Mouse (Mus musculus): ENCODE results near the gene Pgm1. TPM values are rescaled to one million over a fixed set of nuclear protein-coding genes. Genes with fewer than 3 reads are reported as not detected.

Gene Pgm1
- polyA plus RNA-seq, 1 experiment from 2014 or later: 64.7 TPM

DNA sequence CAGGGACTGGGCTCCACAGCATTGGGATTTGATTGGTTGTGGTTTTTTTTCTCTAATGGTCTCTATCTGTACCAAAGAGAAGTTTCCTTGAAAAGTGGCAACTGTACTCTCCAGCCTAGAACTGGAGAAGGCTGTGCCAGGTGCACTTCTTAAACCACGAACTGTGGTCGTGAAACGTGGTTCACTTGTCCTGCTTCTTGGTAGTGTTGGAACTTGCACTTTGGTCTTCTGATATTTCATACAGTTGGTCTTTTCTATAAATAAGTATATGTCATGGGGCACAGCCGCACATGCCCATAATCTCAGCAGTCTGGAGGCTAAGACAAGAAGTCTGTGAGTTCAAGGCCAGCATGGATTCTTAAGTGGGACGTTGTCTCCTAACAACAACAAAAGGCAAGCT is 7.1 kb downstream of the Pgm1 start:
- Histone ChIP-seq H3K4me1 (peaks cover 18% of the 10 kb centered on the region), H3K27ac (no peak overlapping the region), H3K9me3 (replicated peaks) (no peaks in the 10 kb centered on the region), H3K36me3 (peaks cover 6% of the 10 kb centered on the region; the same call in 1 of the 2 replicates), H3K4me2 (no peak overlapping the region), H3K27me3 (replicated peaks) (no peaks in the 10 kb centered on the region), H3K4me3 (no peak overlapping the region), H3K9ac (no peak overlapping the region)
- 66% methylated on average over 5 of the region's 5 CpGs for WGBS (ENCODE audit: insufficient replicate concordance)
- no peak for ATAC-seq

DNA sequence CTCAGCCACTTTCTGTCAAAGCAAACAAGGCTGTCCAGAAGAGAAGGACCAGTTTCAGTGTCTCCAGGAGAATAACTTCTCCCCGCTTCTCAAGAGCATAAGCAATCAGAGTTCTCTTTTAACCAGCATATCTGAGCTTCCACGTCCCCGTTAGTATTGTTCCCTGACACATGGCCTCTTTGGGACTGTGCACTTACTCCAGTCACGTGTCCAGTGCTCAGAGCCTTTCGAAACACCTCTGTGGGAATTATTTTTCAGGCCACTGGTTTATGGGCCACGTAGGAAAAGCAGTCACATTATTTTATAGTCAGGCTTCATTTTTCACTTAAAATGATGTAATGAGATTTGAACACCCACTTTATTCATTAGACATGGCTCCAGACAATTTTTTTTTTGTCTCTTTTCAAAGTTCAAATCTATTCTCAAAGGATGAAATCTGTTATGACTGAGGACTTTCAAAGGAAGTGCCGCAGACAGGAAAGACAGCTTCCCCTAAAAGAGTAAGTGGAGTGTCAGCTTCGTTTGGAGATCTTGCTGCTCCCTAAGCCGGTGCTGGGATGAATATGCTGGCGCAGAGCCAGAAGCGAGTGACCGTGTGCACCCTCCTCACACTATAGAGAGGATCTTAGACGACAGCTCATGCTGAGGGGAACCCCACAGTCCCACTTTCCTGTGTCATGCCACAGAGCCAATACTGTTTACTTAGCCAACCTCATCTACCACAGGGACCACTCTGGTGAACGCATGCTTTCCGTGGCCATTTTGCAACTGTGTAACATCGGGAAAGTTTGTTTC is 10.7 kb downstream of the Pgm1 start:
- H3K9me3 ChIP-seq (replicated peaks): no peaks in the 10 kb centered on the region
- H3K27me3 ChIP-seq (replicated peaks): no peaks in the 10 kb centered on the region
- peaks cover 6% of the 10 kb centered on the region; the same call in 1 of the 2 replicates for H3K4me1 ChIP-seq
- ATAC-seq: no peak
- H3K9ac ChIP-seq: no peak overlapping the region
- no peak overlapping the region for H3K27ac ChIP-seq
- no peak overlapping the region for H3K4me2 ChIP-seq
- H3K4me3 ChIP-seq: no peak overlapping the region
- H3K36me3 ChIP-seq: no peaks in the 10 kb centered on the region
- 67% methylated on average over 16 of the region's 16 CpGs for WGBS (ENCODE audit: insufficient replicate concordance)

DNA sequence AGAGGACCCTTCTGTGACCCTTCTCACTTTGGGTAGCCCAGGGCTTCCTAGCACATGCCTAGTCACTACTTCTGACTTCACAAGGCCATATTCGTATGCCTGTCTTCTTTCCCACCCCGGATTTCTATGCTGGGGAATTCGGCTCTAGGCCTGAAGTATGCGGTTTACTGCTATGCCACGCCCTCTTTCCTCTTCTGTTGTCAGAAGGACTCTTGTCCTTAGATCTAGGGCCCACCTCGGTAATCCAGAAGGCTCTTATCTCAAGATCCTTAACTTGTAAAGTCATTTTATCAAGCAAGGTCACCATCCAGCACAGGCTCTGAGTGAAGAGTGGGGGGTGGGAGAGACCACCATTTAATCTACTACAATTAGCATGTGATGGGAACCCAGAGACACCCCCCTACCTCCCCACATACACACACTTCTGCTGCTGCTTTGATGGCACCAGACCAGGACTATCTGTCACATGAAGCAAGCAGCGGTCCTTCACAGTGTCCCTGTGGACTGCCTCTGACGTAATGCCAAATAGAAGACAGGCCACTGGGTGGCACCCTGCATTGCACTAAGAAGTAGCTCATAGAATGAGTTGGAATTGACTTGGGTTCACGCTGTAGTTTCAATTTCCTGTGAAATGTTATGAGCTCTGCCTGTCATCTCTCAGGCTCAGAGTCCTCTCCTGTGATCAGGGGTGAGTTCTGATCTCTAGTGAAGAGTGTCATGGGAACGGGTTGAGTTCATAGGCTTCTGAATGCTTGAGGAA is 12.6 kb downstream of the Pgm1 start:
- Histone ChIP-seq H3K27ac (no peak overlapping the region), H3K4me1 (peaks cover 6% of the 10 kb centered on the region; the same call in 1 of the 2 replicates), H3K36me3 (no peaks in the 10 kb centered on the region), H3K9ac (no peak overlapping the region), H3K9me3 (replicated peaks) (no peaks in the 10 kb centered on the region), H3K4me3 (no peak overlapping the region), H3K27me3 (replicated peaks) (no peaks in the 10 kb centered on the region), H3K4me2 (no peak overlapping the region)
- no peak for ATAC-seq
- 58% methylated on average over 10 of the region's 10 CpGs for WGBS (ENCODE audit: insufficient replicate concordance)

DNA sequence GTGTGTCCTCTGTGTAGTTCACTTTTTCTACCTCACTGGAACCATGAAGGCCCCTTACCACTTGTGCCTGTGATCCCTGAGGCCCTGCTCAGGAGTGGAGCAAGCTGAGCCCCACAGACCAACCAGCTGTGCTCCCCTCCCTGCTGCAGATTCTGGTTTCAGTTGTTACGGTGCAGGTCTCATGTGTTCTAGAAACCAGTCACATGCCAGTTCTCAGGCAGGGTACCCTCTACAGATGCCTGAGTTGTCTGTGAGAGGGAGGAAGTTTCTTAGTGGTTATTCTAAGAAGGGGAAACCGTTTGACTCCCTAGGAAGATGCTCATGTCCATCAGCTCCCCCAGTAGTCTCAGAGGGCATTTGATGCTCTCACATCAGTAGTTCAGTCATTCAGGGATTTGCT is 15.4 kb downstream of the Pgm1 start:
- 54% methylated on average over 2 of the region's 2 CpGs for WGBS (ENCODE audit: insufficient replicate concordance)

DNA sequence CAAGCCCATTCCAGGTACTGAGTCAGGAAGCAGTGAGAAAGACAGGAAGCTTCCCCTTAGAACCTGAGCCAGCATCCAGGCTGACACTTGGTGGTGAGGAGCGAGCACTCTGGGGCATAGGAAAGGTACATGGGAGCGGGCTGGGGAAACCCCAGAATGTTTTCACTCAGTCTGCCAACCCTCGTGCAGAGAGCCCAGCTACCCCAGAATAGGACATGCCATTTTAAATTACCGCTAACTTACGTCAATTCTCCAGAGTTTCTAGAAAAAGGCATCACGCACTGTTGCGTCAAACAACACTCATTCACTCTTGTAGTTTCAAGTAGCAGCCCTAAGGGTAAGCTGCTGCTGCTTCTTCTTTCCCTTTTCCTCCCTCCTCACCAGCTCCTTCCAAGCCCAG is 15.8 kb downstream of the Pgm1 start:
- Histone ChIP-seq H3K4me3 (no peak overlapping the region), H3K36me3 (no peaks in the 10 kb centered on the region), H3K27me3 (replicated peaks) (no peaks in the 10 kb centered on the region), H3K4me1 (no peaks in the 10 kb centered on the region), H3K4me2 (no peak overlapping the region), H3K27ac (no peak overlapping the region), H3K9me3 (replicated peaks) (no peaks in the 10 kb centered on the region), H3K9ac (no peak overlapping the region)
- 84% methylated on average over 7 of the region's 7 CpGs for WGBS (ENCODE audit: insufficient replicate concordance)
- no peak for ATAC-seq

More for the DNA sequence above, 15.4 kb downstream of the Pgm1 start:
- no peak overlapping the region for H3K9ac ChIP-seq
- no peak overlapping the region for H3K4me2 ChIP-seq
- no peaks in the 10 kb centered on the region for H3K9me3 ChIP-seq (replicated peaks)
- H3K36me3 ChIP-seq: no peaks in the 10 kb centered on the region
- no peak for ATAC-seq
- peaks cover under 1% of the 10 kb centered on the region; the same call in 1 of the 2 replicates for H3K4me1 ChIP-seq
- H3K27ac ChIP-seq: no peak overlapping the region
- H3K4me3 ChIP-seq: no peak overlapping the region
- H3K27me3 ChIP-seq (replicated peaks): no peaks in the 10 kb centered on the region

DNA sequence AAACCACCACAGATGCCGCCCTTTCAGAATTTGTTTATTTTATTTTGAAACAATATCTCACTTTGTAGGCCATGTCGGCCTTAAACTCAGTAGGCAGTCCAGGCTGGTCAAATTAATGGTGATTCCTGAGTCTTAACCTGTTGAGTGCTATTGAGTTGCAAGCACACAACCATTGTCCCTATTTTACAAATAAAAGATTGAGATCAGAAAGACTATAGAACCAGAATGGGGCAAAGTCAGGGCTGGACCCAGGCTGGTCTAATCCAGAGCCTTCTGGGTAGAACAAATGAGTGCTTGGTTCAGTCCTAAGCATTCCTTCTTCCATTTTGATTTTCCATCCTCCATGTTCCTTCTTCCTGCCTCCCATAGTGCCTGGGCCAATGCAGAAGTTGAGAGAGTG is 17.3 kb downstream of the Pgm1 start:
- Histone ChIP-seq H3K4me2 (no peak overlapping the region), H3K4me1 (no peaks in the 10 kb centered on the region), H3K27ac (no peak overlapping the region), H3K36me3 (no peaks in the 10 kb centered on the region), H3K9me3 (replicated peaks) (no peaks in the 10 kb centered on the region), H3K27me3 (replicated peaks) (no peaks in the 10 kb centered on the region), H3K9ac (no peak overlapping the region), H3K4me3 (no peak overlapping the region)
- WGBS (ENCODE audit: insufficient replicate concordance): 70% methylated on average over 2 of the region's 2 CpGs
- no peak for ATAC-seq

DNA sequence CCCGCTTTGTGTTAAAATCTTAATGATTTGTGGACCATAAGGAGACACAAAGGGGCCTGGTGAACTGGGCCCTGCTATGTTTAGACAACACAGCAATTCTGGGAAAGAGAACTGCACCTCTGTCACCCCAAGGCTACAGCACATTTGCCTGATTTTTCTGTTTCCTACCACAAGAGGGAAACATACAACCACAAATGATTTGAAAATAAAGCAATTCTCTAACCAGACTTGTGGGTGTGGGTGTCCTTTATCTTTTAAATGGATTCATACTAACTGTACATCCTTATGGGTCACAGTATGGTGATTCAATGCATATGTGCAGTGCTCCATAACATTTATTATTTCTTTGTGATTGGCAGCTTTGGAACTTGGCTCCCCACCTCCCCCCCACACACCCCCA is 18.0 kb downstream of the Pgm1 start:
- Histone ChIP-seq H3K4me2 (no peak overlapping the region), H3K9me3 (replicated peaks) (no peaks in the 10 kb centered on the region), H3K9ac (no peak overlapping the region), H3K27me3 (replicated peaks) (no peaks in the 10 kb centered on the region), H3K4me1 (no peaks in the 10 kb centered on the region), H3K36me3 (no peaks in the 10 kb centered on the region), H3K4me3 (no peak overlapping the region), H3K27ac (no peak overlapping the region)
- 59% methylated on average over 1 of the region's 1 CpGs for WGBS (ENCODE audit: insufficient replicate concordance)
- 0 out of 2 replicates have a peak, but pooled peaks have one; percentile 32 for ATAC-seq

DNA sequence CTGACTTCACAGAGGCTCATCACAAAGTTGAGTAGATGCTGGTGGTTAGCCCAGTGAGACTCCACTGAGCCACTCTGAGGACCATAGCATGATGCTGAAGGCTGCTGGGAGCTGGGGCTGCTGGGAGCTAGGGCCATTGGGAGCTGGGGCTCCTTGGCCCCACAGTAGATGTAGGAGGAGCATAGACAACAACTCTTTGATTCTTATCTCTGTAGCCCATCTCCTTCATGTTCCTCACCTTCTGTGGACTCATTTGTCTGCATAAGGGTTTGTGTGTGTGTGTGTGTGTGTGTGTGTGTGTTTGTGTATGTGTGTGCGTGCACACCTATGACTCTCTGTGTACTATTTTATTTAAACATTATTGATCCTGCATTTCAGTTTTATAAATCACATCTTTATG is 18.7 kb downstream of the Pgm1 start:
- 67% methylated on average over 1 of the region's 1 CpGs for WGBS (ENCODE audit: insufficient replicate concordance)
- H3K36me3 ChIP-seq: no peaks in the 10 kb centered on the region

DNA sequence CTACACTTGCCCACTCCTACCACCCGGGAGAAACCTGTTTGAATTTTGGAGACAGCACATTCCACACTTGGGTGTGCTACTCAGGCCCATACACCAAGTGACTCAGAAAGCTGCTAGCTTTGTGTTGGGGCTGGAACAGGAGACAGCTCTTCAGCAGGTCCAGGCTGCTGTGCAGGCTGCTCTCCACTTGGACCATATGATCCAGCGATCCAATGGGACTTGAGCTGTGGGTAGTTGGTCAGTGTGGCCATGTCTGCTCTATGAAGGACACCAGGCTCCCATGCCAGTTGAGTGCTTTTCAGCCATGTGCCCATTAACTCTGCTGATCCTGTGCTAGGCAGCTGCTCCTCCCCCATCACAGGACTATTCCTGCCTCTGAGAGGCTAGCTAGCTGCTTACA is 24.7 kb downstream of the Pgm1 start:
- 77% methylated on average over 2 of the region's 2 CpGs for WGBS (ENCODE audit: insufficient replicate concordance)
- peaks cover 16% of the 10 kb centered on the region; the same call in 1 of the 2 replicates for H3K4me1 ChIP-seq
- no peak overlapping the region for H3K4me3 ChIP-seq
- H3K9me3 ChIP-seq (replicated peaks): no peaks in the 10 kb centered on the region
- H3K36me3 ChIP-seq: no peaks in the 10 kb centered on the region
- ATAC-seq: no peak
- H3K9ac ChIP-seq: no peak overlapping the region
- H3K27me3 ChIP-seq (replicated peaks): no peaks in the 10 kb centered on the region
- no peak overlapping the region for H3K4me2 ChIP-seq
- no peak overlapping the region for H3K27ac ChIP-seq

More for the DNA sequence above, 18.7 kb downstream of the Pgm1 start:
- H3K27ac ChIP-seq: no peak overlapping the region
- no peaks in the 10 kb centered on the region for H3K9me3 ChIP-seq (replicated peaks)
- no peaks in the 10 kb centered on the region for H3K27me3 ChIP-seq (replicated peaks)
- no peak overlapping the region for H3K9ac ChIP-seq
- no peak overlapping the region for H3K4me3 ChIP-seq
- no peaks in the 10 kb centered on the region for H3K4me1 ChIP-seq
- no peak overlapping the region for H3K4me2 ChIP-seq
- ATAC-seq: no peak

DNA sequence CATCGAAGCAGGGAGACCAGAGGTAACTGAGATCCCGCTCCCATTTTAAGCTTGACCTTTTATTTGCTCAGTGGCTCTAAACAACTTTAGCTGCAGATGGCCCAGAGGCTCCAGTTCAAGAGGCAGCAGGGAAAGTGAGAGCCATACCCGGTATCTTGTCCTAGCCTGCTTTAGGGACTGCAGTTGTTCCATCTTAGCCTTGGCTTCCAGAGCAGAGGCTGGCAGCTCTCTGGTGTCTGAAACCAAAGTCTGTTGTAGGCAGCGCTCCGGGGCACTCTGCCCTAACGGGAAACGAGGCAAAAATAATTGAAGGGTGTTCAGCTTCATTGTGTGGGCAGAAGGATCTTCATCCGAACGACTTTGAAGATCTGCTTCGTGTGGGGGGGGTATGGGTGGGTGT is 26.2 kb downstream of the Pgm1 start:
- 78% methylated on average over 10 of the region's 10 CpGs for WGBS (ENCODE audit: insufficient replicate concordance)
- no peaks in the 10 kb centered on the region for H3K9me3 ChIP-seq (replicated peaks)
- H3K27me3 ChIP-seq (replicated peaks): no peaks in the 10 kb centered on the region
- H3K9ac ChIP-seq: no peak overlapping the region
- peaks cover 16% of the 10 kb centered on the region; the same call in 1 of the 2 replicates for H3K4me1 ChIP-seq
- H3K4me3 ChIP-seq: no peak overlapping the region
- no peak overlapping the region for H3K4me2 ChIP-seq
- no peak for ATAC-seq
- H3K27ac ChIP-seq: no peak overlapping the region
- no peaks in the 10 kb centered on the region for H3K36me3 ChIP-seq

DNA sequence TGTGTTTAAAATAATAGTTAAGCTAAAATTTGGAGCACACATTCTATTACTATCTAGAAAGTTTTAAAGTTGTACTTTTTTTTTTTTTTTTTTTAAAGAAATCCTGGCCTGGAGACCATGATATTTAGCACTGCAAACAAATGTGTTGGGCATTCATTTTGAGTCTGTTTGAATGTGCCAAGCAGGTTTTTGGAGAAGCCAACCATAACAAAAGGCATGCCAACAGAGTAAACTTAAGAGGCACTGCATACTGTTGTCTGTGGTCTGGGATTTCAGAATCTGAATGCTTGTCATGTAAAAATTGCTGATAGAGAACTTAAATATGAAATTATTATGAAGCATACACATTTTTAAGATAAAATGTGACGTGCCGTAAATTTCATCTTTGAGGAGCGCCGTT is 28.0 kb downstream of the Pgm1 start:
- WGBS (ENCODE audit: insufficient replicate concordance): 83% methylated on average over 4 of the region's 4 CpGs
- H3K4me2 ChIP-seq: no peak overlapping the region
- no peak overlapping the region for H3K9ac ChIP-seq
- H3K27me3 ChIP-seq (replicated peaks): no peaks in the 10 kb centered on the region
- H3K27ac ChIP-seq: no peak overlapping the region
- no peaks in the 10 kb centered on the region for H3K9me3 ChIP-seq (replicated peaks)
- no peak for ATAC-seq
- peaks cover 16% of the 10 kb centered on the region; the same call in 1 of the 2 replicates for H3K4me1 ChIP-seq
- no peaks in the 10 kb centered on the region; the same call in 1 of the 2 replicates for H3K36me3 ChIP-seq
- H3K4me3 ChIP-seq: no peak overlapping the region

DNA sequence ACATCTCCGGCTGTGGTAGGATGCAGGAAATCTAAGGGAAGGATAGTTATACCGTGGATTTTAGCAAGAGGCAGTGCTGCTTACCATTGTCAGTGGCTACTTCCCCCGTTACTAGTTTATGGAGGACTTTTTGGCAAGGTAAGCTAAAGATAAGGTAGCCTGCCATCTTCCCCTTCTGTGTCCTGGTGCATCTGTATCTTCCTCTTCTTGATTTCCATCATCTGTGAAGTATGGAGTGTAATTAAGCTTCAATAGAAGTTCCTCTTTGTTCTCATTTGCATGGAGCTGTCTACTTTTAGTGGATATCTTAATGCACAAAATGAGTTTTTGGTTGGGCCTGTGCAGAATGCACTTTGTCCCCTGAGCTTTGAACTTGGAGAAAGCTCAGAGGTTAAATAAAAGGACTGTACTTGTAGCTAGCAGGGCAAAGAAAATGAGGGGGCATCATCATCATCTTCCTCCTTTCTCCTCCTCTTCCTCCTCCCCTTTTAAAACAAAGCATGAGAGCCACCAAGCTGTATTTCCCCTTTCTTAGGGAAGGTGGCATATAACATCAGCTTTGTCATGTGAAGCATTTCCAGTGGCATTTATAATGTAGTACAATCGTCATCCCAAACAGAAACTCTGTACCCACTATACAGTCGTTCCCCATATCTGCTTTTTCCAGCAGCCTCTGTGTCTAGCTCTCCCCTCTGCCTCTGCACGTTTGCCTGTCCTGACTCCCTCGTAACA is 29.0 kb downstream of the Pgm1 start:
- Histone ChIP-seq H3K9me3 (replicated peaks) (no peaks in the 10 kb centered on the region), H3K4me2 (no peak overlapping the region), H3K27ac (no peak overlapping the region), H3K36me3 (peaks cover 5% of the 10 kb centered on the region; the same call in 1 of the 2 replicates), H3K4me3 (no peak overlapping the region), H3K4me1 (peaks cover 16% of the 10 kb centered on the region; the same call in 1 of the 2 replicates), H3K9ac (no peak overlapping the region), H3K27me3 (replicated peaks) (no peaks in the 10 kb centered on the region)
- WGBS (ENCODE audit: insufficient replicate concordance): 56% methylated on average over 7 of the region's 7 CpGs
- no peak for ATAC-seq
